Mouse (Mus musculus) mature B cell (primary cell): ENCODE results near the gene Tollip.

Experiments used
- in situ Hi-C: fragments of 300-500 bp; cut with MboI; formaldehyde crosslinking; loops from 2 replicates; pipeline ENCODE4 v1.14.3; 2019

The Tollip gene

DNA sequence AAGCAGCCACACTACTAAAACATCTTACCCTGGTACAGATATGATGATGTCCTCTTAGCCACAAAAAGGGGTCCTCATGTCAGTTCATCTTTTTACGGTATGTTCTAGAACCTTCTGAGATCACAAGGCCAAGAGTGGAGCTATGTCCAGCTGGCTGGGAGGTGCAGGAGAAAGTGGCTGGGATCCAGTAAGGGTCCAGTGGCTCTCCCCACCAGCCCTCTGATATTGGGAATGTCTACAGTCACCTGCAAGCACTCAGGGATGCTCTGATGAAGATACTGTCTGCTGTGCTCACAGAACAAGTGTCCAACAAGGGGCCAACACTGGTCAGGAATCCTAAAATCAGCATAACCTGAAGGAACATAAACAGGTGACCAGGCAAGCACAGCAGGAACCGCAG lies at the start of gene Tollip:
Gene Tollip, minus strand, starts transcription at position 101 of the 400 bp plus-strand sequence.
- in situ Hi-C loops, result no loop called here

DNA sequence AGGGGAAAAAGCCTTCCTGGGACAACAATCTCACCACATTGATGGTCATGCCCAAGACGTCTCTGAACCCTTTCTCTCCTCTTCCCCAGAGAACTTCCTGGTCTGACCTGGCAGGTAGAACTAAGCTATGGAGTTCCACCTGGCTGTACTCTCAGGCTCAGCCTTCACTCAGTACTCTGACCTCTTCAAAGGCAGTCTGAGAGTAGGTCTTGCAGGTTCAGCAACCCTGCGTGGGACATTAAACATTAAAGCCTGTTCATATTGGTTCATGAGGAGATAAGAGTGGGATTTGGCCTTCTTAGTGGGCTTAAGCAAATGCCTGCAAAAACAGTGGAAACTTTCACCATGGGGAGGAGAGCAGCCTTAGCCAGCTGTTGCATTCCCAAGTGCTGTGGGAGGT lies 48.0 kb upstream of the Tollip start:
- in situ Hi-C loops, result no loop called here

DNA sequence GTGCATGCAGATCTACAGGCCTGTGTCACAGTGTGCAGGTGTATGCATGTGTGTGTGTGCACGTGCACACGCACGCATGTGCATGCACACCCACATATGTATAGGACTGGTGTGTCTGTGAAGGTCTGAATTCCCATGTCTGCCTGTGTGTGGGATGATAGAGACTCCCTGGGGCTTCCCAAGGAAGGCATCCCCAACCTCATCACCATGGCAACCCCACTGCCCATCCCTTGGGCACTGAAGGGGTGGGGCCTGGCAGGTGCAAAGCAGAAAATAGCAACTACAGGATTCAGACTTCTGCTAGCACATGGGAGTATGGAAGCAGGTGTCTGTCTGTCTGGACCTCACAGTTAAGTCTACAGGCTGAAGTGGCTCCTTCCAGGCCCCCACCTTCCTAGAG lies 44.2 kb upstream of the Tollip start:
- in situ Hi-C loops, result no loop called here

DNA sequence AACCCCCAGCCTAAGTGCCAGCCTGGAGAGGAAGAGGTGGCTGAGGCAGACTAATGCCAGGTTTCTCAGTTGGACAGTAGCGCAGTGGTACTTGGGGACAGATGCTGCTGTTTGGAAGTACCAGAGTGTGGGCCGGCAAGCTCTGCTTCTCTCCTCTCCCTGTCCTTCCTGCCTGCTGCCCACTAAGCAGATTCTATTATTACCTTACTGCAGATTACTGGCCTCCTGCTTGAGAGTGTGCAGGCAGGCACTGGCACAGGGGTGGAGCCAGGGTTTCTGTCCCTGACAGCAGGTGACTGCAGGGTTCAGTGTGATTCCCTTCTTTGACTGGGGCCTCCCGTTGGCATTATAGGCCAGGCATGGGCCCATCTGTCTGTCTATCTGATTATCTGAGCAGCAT lies 43.2 kb upstream of the Tollip start:
- in situ Hi-C loops, result no loop called here

DNA sequence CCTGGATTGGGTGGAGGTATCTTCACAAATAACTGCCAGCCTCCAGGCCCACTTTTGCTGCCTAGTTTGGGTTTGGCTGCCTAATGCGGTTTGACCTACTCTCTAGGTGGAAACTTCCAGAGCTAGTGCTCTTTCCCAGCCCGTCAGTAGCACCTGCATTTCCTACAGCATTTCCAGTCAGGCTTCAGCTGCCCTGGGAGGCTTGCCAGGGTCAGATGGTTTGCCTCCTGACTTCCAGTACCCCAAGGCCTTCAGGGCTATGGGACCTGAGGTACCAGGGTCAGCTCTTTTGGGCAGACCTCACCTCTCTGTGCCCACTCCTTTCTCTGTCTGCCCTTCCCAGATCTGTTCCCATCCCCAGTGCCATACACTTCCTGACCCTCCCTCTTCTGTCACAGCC lies 42.6 kb upstream of the Tollip start:
- in situ Hi-C loops, result no loop called here

DNA sequence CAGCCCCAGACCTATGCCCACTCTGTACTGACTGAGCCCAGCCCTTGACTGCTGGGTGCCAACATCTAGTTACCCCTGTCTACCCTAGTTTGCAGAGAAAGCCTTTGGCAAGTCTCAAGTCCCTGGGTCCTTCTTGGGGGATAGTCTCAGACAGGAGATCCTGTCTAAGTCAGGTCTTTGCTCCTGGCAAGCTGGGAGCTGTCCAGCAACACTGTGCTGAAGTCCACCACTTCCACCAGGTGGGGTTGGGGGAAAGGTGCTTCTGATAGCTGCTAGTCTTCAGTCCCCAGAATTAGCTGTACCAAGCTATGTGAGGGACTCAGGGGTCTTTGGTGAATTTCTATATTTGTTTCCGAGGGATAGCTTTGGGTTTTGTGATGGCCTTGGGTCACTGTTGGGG lies 40.8 kb upstream of the Tollip start:
- in situ Hi-C loops, result no loop called here

DNA sequence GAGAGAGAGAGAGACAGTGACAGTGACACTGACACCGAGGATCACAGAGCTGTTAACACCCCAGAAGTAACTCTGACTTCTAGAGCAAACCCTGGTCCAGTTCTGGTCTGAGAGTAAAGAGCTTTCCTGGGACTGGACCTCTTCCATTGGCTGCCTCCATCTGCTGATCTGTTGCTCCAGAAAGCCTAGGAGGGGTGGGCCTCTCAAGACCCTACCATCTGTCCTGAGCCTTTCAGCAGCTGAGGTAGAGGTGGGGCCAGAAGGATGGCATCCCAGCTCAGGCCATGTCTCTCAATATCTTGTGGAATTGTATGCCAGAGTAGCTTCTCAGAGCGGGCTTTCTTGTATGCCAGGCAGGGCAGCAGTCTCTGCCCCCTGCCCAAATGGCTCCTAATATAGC lies 39.9 kb upstream of the Tollip start:
- in situ Hi-C loops, result no loop called here

DNA sequence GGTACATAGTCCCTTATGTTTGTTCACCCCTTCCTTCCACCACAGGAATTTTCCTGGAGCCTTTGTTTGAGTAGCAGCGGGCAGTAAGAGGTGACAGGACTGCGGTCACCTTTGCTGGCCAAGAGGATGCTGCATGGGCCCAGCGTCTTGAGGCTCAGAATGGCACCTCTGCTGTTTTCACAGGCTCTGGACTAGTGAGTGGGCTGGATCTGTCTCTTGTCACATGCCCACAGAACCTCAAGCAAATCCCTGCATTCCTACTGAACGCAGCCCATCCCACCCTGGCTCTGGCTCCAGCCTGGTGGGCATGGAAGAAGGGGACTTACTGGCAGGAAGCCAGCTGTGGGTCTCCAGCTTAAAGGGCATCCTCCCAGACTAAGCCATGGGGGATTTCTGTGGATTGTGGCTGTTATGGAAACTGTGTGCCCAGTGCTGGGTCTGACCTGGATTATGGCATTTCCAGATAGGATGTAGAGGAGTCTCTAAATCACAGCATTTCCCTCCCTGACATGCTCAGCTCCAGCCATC lies 39.3 kb upstream of the Tollip start:
- in situ Hi-C loops, result no loop called here

DNA sequence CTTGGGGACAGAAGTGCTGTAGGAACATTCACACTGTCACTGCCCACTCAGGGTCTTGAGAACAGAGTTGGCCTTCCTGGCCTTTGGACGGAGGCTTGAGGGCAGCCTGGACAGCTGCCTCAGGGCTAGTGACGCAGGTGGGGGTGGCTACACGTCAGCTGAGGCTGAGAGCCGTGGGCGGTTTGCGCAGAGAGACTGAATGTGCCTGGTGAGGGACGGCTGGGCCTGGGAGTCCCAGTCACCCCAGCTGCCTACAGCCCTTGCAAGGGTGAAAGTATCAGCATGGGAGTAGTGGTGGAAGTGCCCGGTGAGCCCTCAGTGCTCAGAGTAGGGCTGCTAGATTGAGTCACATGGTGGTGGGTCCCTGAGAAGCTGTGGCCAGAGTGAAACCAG lies 37.9 kb upstream of the Tollip start:
- in situ Hi-C loops, result no loop called here

DNA sequence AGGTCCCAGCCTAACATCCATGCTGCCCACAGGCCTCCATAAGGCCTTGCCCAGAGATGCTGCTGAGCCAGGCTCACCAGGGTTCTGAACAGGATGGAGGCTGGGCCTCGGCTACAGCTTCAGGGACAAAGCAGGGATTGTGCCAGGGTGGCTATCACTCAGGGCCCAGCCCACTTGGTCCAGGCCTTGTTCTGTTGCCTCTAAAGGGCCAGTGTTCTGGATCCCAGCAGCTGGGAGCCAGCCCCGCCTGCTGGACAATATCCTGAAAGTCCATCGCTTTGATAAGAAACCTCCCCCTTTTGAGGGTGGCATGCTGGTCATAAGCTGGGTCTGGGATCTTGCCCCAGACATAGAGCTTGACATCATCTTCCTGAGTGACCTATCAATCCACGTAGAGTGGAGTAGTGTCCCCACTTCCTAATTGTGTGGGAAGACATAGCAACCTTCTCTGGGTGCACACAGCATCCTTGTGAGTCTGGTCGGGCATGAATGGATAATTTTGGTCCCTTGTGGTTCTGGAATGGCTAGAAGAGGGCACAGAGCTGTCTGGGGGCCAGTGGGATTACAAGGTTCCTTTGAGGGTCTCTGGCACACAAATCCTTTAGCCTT lies 37.4 kb upstream of the Tollip start:
- in situ Hi-C loops, result no loop called here

DNA sequence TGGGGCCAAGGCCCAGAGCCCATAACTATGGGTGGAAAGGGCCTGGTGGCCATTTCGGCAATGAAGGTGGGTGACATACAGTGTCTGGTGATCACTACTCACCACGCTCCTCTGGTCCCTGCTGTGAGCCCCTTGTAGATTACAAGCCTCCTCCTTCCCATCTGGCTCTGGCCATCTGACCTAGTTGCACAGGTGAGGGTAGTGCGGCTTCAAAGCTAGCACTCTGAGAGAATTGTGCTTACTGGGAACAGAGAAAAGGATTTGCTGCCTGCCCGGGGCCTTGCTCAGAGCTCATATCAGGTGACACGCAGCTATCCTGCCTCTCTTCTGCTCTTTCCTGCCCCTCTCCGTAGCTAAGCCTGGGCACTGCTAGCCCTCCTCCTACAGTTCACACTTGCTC lies 35.3 kb upstream of the Tollip start:
- in situ Hi-C loops, result no loop called here

DNA sequence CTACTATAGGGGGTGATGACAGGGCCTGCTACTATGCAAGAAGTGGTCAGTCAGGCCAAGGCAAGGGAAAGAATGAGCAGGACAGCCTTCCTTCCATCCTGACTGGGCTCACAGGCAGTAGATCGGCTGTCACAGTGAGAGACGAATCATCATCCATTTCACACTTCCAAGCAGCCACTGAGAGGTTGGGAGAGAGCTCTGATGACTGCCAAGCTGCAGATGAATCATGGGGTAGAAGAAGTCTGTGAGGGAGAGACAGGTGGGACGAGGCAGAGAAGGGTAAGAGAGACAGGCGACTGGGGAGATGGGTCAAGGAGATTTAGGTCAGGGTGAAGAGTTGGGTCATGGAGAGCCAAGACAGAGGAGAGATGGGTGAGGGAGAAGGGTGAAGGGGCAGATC lies 34.6 kb upstream of the Tollip start:
- in situ Hi-C loops, result no loop called here

DNA sequence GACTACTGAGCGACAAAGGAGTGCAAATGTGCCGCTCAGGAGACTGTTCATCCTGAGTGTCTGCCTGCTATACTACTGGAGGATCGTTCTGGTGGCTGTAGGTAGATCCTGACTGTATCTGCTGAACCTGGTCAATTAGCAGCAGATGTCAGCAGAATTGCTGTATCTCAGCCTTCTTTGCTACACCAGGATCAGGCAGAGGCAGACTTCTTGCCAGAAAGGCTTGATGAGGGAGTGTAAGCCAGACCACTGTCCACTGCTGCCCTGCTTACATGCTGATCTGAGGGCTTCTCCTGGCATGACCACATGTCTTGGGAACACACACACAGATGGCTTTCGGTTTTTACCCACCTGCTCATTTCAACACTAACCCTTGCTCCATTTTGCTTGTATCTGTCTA lies 33.5 kb upstream of the Tollip start:
- in situ Hi-C loops, result no loop called here

DNA sequence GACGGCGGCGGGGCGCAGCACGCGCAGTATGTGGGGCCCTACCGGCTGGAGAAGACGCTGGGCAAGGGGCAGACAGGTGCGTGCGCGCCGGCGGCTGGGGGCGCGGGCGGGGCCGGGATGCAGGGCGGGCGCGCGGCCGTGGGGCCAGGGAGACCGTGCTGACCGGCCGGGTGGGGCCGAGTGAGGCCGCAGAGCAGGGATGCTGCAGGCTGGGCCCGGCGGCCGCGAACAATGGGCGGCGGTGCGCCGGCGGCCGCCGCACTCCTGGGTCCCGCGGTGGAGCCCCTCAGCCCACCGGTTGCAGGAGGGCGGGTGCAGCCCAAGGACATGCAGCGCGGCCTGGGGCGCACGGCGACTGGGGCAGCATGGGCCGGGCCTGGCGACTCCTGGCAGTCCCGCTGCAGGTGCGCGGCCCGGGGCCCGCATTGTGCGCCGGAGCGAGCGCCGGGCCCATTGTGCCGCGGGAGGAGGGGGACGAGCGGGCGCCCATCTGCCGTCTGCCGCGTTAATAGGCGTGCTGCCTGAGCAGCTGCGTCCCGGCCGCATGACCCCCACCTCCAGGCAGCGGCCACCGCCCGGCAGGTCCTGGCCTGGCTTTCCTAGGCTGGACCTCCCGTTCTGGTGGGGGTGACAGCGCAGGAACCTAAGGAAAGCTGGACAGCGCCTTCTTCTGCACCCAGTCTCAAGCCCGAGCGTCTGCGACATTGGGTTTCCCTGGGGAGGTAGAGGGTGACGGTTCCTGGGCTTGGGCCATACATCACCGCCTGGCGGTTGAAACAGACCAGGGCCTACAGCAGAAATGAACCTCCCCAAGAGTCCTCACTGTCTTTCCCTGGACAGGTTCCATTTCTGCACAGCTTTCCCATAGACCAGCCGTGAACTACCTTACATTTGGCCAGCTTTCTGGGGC lies 32.1 kb upstream of the Tollip start:
- in situ Hi-C loops, result no loop called here

DNA sequence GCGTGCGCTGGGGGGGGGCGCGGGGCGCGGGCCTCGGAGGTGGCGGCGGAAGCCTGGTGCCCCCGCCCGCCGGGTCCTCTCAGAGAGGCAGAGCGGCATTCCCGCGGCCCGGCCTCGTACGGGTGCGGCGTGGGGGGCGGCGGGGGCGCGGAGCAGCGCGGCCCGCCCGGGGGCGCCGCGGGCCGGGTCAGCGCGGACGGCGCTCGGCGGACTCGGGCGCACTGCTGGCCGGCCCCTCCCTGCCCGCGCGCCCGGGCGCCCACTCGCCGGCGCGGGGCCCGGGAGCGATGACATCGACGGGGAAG lies 31.4 kb upstream of the Tollip start:
- in situ Hi-C loops, result no loop called here

DNA sequence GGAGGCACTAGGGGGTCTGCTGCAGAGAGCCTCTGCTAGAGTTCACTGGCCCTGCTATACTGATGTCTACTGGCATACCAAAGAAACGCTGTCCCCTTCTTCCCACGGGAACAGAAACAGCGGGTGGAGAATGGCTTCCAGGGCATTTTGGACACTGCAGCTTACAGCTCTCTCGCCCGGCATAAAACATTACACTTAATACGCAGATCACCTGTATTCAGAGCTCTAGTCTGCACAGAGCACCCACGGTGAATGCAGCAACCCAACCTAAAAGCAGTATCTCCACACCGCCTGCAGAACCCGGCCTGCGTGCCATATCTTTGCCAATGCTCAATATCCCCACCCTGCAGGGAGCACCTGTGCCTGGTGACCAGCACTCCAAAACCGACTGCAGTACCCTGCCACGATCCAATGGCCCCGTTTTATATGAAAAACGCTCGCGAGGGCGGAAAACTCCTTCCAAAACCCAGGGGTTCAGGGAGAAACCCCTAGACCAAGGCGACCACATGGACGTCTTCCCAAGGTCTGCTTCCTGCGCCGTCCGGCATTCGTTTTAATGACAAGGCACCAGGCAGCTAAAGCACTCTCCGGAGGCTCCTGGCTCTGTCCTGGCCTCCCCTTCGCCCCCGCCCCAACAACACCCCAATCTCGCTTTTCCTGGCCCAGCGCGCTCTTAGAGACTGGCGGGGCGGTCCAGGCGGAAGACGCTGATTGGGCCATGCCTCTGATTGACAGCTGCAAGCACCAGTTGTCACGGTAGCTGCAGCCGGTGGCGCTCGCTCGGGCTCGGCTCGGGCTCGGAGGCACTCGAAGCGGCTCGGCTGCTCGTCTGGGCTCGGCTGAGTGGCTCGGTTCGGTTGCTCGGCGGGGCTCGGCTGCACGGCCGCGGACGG lies 30.8 kb upstream of the Tollip start, which contains the start of gene Brsk2:
Gene Brsk2, plus strand, starts transcription at position 846 of the 893 bp plus-strand sequence.
- in situ Hi-C loops, result no loop called here

DNA sequence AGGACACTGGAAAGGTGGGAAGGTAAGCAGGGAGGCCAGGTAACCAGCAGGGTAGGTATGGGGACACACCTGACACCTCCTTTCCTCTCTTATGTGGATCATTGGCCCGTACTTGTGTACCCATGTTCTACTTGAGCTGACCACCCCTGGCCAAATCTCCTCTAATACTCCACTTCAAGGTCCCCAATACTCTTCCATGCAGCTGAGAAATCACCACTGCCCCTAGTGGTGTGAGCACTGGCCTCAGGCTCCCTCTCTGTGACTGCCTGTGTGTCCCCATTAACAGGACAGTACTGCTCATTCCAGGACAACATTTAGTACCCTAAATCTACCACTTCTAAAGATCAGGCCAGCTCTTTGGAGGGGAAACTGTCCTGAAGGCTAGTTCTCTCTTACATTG lies 29.7 kb upstream of the Tollip start:
- in situ Hi-C loops, result no loop called here

DNA sequence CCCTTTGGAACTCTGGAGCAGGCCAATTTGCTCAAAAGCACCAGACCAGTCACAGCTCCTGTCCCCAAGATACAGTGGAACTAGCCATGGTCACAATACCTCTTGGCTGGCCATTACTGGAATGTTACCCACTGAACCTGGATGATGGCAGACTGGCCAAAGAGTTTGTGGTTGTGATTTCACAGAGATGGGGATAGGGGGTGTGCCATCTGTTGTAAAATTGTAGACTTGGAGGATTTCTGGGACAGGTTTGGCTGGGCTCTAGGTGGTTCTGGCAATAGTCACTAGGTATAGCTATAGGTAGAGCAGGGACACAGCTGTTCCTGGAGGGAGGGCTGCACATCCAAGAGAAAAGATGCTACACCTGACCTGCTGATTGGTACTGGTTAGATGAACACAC lies 29.2 kb upstream of the Tollip start:
- in situ Hi-C loops, result no loop called here

DNA sequence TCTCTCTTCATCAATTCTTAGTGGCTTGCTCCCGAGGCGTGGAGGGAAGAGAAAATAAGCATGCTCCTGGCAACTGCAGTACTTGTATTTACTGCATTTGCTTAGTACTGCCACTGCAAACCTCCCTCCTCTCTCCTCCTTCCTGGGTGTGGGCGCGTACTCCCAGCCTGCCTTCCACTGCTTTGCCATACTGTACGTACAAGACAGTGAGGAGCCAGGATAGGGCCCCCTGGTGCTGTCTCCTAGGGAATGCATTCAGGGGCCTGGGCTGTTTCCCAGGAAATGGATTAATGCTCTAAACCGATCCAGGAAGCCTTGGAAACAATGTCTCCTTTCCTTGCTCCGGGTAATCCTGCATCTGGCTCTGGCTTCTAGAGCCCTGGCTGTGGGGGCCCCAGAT lies 27.6 kb upstream of the Tollip start:
- in situ Hi-C loops, result no loop called here

DNA sequence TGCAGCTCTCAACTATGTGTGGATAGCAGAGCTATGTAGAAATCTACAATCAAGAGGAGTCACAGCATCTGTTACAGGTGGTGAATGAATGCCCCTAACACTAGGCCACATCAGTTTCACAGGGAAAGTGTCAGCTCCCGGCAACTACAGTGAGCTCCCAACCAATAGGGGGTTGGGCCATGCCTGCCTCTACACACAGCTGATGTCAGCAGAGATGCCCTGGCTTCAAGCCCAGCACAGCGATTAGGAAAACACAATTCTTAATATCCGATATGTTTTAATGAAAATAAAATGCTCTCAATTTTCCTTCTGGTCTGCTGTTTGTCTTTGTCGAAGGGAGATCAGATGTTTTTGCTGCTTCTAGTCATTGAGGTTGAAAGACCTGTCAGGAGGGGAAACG lies 25.1 kb upstream of the Tollip start:
- in situ Hi-C loops, result no loop called here

DNA sequence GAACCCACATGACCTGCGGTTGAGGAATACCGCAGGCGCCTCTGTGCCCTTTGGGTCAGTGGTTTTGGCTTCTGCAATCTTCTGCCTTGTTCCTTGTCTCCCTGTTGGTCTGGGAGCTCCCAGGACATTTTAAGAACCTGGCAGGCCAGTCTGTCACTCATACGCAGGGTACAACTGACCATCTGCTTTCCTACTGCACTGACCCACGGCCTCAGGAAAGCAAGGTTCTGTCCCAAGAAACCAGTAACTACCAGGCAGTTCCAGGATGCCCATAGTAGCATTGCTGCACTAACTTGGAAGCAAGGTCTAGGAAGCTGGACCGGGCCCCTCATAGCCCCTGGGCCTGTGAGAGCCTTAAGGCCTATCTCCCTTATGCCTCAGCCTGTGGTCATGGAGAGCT lies 16.6 kb upstream of the Tollip start:
- in situ Hi-C loops, result no loop called here

DNA sequence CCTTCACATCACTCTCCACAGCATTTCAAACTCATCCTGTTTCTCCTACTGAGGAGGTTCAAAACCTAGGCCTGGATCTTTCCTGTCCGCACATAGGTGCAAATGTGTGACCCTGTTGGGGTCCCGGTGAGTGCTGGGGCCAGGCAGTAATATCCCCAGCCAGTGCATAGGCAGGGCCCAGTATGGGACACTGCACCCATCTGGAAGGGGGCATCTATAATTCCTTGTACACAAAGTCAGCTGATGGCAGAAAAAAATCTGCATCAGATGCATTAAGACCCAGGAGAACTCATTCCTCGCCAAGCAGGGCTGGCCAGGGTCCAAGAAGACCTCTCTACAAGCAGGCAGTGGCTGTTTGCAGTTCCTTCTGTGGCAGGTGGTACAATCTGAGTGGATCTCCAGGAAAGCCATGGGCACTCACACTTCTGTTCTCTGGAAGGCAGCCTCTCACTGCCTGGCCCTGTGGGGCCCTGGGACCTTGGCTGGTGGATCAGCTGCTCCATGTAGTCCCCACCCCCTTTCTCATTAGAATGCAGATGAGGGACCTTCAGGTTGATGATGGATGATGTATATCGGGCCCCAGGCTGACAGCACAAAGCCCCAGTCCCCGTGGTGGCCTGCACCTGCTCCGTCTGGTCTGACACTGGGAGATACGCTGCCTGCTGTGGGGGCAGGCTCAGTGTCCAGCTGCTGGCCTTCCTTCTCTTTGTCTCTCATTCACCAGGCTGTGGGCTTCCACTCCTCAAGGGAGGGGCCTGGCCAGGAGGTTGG lies 16.0 kb upstream of the Tollip start:
- in situ Hi-C loops, result no loop called here
